Mouse (Mus musculus) kidney, adult 2 months (tissue): ENCODE measurements around the gene Acbd3. TPM values are rescaled to one million over a fixed set of nuclear protein-coding genes. Genes with fewer than 3 reads are reported as not detected.

ENCODE experiments used
- DNase-seq: peaks from one replicate; pipeline ENCODE4 v3.0.0; 2021
- H3K27ac ChIP-seq: fragments of 200-500 bp; 2 replicates; pipeline ENCODE4 v1.5.1; 2012; ENCODE audit warnings: low read depth, low read length, control low read depth, inconsistent platforms; ENCODE audit not compliant: insufficient read depth
- H3K27me3 ChIP-seq: fragments of 200-500 bp; replicated peaks from 2 replicates; pipeline ENCODE4 v1.6.1; 2012; ENCODE audit warnings: mild to moderate bottlenecking, moderate library complexity, low read length, inconsistent platforms; ENCODE audit not compliant: control insufficient read depth, insufficient read depth
- H3K36me3 ChIP-seq: fragments of 200-500 bp; 2 replicates; pipeline ENCODE4 v1.6.1; 2012; ENCODE audit warnings: mild to moderate bottlenecking, moderate library complexity, low read length, inconsistent platforms; ENCODE audit not compliant: control insufficient read depth, insufficient read depth
- H3K4me1 ChIP-seq: fragments of 200-500 bp; 2 replicates; pipeline ENCODE4 v1.6.1; 2011; ENCODE audit warnings: low read length; ENCODE audit not compliant: control insufficient read depth, insufficient read depth
- H3K4me3 ChIP-seq: fragments of 200-500 bp; 2 replicates; pipeline ENCODE4 v1.5.1; 2011; ENCODE audit warnings: mild to moderate bottlenecking, low read depth, low read length, control low read depth; ENCODE audit not compliant: insufficient read depth
- CTCF ChIP-seq: fragments of 200-500 bp; conservative IDR thresholded peaks from 2 replicates; pipeline ENCODE4 v1.5.1; 2011; ENCODE audit warnings: low read depth, mild to moderate bottlenecking, control low read depth, low read length, moderate library complexity, mixed read lengths; ENCODE audit not compliant: insufficient read depth, insufficient read length
- POLR2A ChIP-seq: fragments of 200-500 bp; IDR thresholded peaks from one replicate; pipeline ENCODE4 v1.6.1; 2011; ENCODE audit warnings: low read depth, low read length, control low read depth
- WGBS: fragments of 180-500 bp; shearing (Covaris S2); methylation state at CpG from one replicate; pipeline ENCODE4 v1.1.7; 2018; 5-methylcytosine and 5-hydroxymethylcytosine counted together
- polyA plus RNA-seq: library from polyadenylated mRNA; depleted of rRNA; stranded (reverse); fragments of >200 nt; gene quantifications from 2 replicates; pipeline ENCODE4 v1.2.3, GENCODE M21; 2012; rRNA removed

Gene Acbd3
- polyA plus RNA-seq, result 9.6 and 12.1 TPM in 2 replicates

DNA sequence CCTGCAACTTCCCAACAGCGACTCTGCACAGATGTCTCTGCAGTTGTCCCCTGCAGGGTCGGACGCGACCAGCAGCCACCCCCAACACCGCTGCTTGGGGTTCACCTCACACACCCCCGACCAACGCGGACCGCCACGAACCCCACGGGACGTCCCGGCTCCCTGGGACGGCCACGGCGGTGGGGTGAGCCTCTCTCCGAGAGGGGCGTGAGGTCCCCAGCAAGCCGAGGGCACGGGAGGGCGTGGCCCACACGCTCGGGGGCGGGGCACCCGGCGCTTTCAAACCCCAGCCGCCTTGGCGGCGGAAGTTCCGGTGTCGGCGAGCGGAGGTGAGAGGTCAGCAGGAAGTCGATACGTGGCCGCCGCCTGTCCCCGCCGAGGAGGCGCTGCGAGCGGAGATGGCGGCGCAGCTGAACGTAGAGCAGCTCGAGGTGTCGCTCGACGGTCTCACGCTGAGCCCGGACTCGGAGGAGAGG lies at the start of gene Acbd3:
Gene Acbd3, plus strand, starts transcription at position 340 of the 476 bp plus-strand sequence.
- H3K27me3 ChIP-seq, result no peaks in the 10 kb centered on the region
- H3K4me1 ChIP-seq, result peaks cover 12% of the 10 kb centered on the region
- no peaks in the 10 kb centered on the region for H3K36me3 ChIP-seq
- peak within 1 kb of the TSS; percentile 78 for H3K27ac ChIP-seq
- 1% methylated on average over 52 of the region's 52 CpGs for WGBS
- peak; percentile 95 for DNase-seq
- TF ChIP-seq CTCF, result no peak
- TF ChIP-seq POLR2A, result peak; percentile 74
- peak within 1 kb of the TSS; percentile 97 for H3K4me3 ChIP-seq

DNA sequence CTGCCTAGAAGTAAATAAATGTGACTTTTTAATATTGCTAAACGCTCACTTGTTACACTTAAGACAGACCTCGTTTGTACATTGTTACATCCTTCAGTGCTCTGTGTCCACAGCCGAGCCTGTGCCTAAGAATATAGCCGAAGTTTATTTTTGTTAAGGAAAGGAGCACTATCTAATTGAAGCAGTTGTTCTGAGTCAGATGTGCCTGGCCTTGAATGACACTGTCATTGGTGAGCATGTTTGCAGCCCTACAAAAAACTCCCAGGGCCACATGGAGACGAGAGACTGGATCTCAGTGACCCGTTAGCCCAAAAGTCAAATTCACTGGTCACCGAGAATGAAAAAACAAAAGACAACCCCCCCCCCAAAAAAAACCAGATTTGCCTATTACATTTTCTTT lies 34.6 kb upstream of the Acbd3 start:
- no peak overlapping the region for H3K27ac ChIP-seq
- H3K4me3 ChIP-seq, result no peak overlapping the region
- no peak for TF ChIP-seq CTCF
- no peak for TF ChIP-seq POLR2A
- no peaks in the 10 kb centered on the region for H3K36me3 ChIP-seq
- DNase-seq, result no peak
- 90% methylated on average over 7 of the region's 7 CpGs for WGBS
- H3K4me1 ChIP-seq, result no peaks in the 10 kb centered on the region
- H3K27me3 ChIP-seq, result 0 out of 2 replicates have a peak, but pooled peaks cover under 1% of the 10 kb centered on the region

DNA sequence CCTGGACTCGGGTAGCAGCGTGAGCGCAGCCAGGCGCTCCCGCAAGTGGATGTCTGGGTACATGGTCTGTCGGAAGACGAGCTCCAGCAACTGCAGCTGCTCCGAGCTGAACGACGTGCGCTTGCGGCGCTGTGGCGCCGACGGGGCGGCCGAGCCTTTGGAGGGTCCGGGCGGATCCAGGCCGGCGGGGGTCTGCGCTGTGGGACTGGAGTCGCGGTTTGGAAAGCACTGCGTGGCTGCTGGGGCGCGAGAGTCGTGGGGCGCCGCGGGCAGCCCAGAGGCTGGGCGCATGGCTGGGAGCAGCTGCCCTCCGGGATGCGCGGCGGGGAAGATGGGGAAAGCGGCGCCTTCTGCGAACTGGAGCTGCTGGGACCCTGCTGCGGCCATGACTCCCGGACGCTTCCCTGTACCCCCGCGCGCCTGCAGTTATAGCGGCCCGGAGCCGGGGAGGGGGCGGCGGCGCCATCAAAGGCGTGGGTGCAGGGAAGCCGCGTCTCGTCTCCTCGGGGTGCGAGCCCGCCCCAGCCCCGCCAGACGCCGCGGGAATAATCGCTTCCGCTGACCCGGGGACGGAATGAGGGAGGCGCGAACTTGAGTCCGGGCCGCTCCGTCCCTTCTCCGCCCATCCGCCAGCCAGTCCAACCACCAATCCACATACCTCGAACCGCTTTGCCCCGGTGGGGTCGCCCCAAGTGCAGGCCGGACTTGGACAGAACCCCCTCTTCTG lies 29.1 kb upstream of the Acbd3 start, which contains the start of gene Mixl1:
Gene Mixl1, minus strand, starts transcription at position 409 of the 727 bp plus-strand sequence.
- no peaks in the 10 kb centered on the region for H3K36me3 ChIP-seq
- no peak for TF ChIP-seq CTCF
- no peak for TF ChIP-seq POLR2A
- 3% methylated on average over 74 of the region's 79 CpGs for WGBS
- H3K27me3 ChIP-seq, result 0 out of 2 replicates have a peak, but pooled peaks cover 2% of the 10 kb centered on the region
- peak within 1 kb of the TSS; percentile 5; the same call in 1 of the 2 replicates for H3K4me3 ChIP-seq
- no peaks in the 10 kb centered on the region for H3K4me1 ChIP-seq
- H3K27ac ChIP-seq, result no peak within 1 kb of the TSS
- DNase-seq, result peak; percentile 9

DNA sequence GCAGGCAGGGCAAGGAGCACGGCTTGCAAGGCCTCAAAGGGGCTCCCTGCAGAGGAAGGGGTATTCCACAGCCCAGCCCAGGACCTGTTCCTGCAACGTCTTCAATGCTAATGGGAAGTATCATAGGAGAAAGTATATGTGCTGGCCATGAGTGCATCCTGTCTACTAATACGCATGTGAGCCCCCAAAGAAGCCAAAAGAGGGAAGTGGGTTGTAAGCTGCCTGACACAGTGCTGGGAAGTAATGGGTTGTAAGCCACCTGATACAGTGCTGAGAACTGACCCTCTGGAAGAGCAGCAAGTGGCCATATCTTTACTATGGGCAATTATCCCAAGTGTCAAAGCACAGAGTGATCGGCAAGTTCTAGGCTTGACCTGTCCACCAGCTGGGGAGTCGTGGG lies 27.8 kb upstream of the Acbd3 start:
- no peak overlapping the region for H3K27ac ChIP-seq
- no peak for DNase-seq
- no peaks in the 10 kb centered on the region for H3K36me3 ChIP-seq
- H3K27me3 ChIP-seq, result 0 out of 2 replicates have a peak, but pooled peaks cover 2% of the 10 kb centered on the region
- H3K4me1 ChIP-seq, result no peaks in the 10 kb centered on the region
- H3K4me3 ChIP-seq, result no peak overlapping the region
- TF ChIP-seq POLR2A, result no peak
- no peak for TF ChIP-seq CTCF
- 85% methylated on average over 5 of the region's 5 CpGs for WGBS

DNA sequence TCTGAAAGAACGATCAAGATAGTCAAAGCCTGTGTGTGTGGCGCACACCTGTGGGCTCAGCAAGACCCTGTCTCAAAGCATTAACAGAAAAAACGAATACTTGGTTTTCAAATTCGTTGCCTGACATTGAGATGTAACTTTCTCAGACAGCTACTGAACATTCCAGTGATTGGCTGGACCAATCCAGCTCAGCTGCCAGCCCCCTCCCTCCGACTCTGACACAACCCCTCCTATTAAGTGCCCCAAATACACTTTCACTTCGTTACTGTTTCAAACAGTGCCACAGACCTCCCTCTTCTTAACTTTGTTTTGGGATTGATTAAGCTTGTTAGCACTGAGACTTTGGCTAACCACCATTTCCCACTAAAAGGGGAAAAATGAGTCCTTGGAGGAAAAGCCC lies 22.4 kb upstream of the Acbd3 start:
- Histone ChIP-seq H3K27me3 (no peaks in the 10 kb centered on the region), H3K4me3 (no peak overlapping the region), H3K36me3 (no peaks in the 10 kb centered on the region), H3K4me1 (peaks cover 7% of the 10 kb centered on the region; the same call in 1 of the 2 replicates), H3K27ac (no peak overlapping the region)
- no peak for TF ChIP-seq POLR2A
- no peak for TF ChIP-seq CTCF
- no peak for DNase-seq
- WGBS, result 45% methylated on average over 6 of the region's 6 CpGs

DNA sequence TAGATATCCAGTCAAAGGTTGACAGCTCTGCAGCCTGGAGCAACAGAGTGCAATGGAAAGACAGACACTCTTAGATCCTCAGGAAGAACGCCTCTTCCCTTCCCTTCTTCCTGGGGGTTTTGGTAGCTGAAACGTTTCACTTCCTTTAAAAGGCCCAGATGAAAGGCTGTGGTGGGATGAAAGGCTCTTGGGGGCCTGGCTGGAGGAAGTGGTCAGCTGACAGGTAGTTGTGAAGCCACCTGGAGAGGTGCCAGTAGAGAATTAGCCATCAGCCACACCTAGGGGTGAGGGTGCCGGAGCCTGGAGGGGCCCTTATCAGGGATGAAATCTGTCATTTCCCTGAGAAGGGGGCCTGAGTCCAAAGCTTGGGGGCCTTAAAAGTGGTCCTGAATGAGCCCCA lies 18.5 kb upstream of the Acbd3 start:
- DNase-seq, result peak; percentile 11
- Histone ChIP-seq H3K4me1 (peaks cover 7% of the 10 kb centered on the region; the same call in 1 of the 2 replicates), H3K36me3 (no peaks in the 10 kb centered on the region), H3K27me3 (no peaks in the 10 kb centered on the region), H3K4me3 (no peak overlapping the region), H3K27ac (no peak overlapping the region)
- WGBS, result 47% methylated on average over 3 of the region's 3 CpGs
- TF ChIP-seq CTCF, result no peak
- no peak for TF ChIP-seq POLR2A

DNA sequence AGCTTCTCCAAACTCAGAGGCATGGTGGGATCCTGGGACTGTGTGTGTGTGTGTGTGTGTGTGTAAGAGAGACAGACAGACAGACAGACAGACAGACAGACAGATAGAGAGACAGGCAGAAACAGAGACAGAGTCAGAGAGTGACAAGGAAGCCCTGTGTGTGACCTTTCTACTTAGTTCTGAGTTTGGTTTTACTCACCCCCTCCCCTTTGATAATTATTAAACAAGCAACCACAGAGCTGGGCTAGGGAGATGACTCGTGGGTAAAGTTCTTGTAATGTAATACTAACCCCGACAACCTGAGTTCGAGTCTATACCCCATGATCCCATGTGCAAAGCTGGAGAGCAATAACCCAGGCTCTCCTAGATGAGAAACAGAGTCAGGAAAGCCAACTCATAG lies 18.0 kb upstream of the Acbd3 start:
- Histone ChIP-seq H3K36me3 (no peaks in the 10 kb centered on the region), H3K27ac (no peak overlapping the region), H3K27me3 (no peaks in the 10 kb centered on the region), H3K4me3 (no peak overlapping the region), H3K4me1 (peaks cover 7% of the 10 kb centered on the region; the same call in 1 of the 2 replicates)
- WGBS, result 42% methylated on average over 3 of the region's 3 CpGs
- DNase-seq, result peak; percentile 48
- no peak for TF ChIP-seq POLR2A
